Mouse (Mus musculus): ENCODE data around the gene Cd86. TPM values are rescaled to one million over a fixed set of nuclear protein-coding genes. Genes with fewer than 3 reads are reported as not detected.

The Cd86 gene
- polyA plus RNA-seq (2014; fragmentation: Illumina TruSeq; extraction: RNeasy Lipid Tissue Mini Kit (QIAGEN cat#74804); ENCODE audit: low read depth, low replicate concordance) = 2.0 TPM

GRCm38 (mm10) chr16:36665782-36666181, at the start of gene Cd86:
Gene Cd86, minus strand, starts transcription at chr16:36666081.

GRCm38 (mm10) chr16:36693818-36694413, 28.0 kb upstream of the Cd86 start, which contains the start of gene Ildr1:
Gene Ildr1, plus strand, starts transcription at chr16:36693978.

GRCm38 (mm10) chr16:36561386-36562338, 104.2 kb downstream of the Cd86 start, which contains the start of gene Casr:
Gene Casr, minus strand, starts transcription at chr16:36562141.

Other genes with a start within 250 kb of the Cd86 start
- not detected for gene Stfa3, start 210.7 kb downstream of the Cd86 start, polyA plus RNA-seq (2014; fragmentation: Illumina TruSeq; extraction: RNeasy Lipid Tissue Mini Kit (QIAGEN cat#74804); ENCODE audit: low read depth, low replicate concordance)
- gene Casr, start 103.9 kb downstream of the Cd86 start, polyA plus RNA-seq (2014; fragmentation: Illumina TruSeq; extraction: RNeasy Lipid Tissue Mini Kit (QIAGEN cat#74804); ENCODE audit: low read depth, low replicate concordance) = not detected
- not detected for gene Ildr1, start 27.9 kb upstream of the Cd86 start, polyA plus RNA-seq (2014; fragmentation: Illumina TruSeq; extraction: RNeasy Lipid Tissue Mini Kit (QIAGEN cat#74804); ENCODE audit: low read depth, low replicate concordance)
- 5.2 TPM for gene Slc15a2, start 118.9 kb upstream of the Cd86 start, polyA plus RNA-seq (2014; fragmentation: Illumina TruSeq; extraction: RNeasy Lipid Tissue Mini Kit (QIAGEN cat#74804); ENCODE audit: low read depth, low replicate concordance)
- gene Iqcb1, start 162.3 kb upstream of the Cd86 start, polyA plus RNA-seq (2014; fragmentation: Illumina TruSeq; extraction: RNeasy Lipid Tissue Mini Kit (QIAGEN cat#74804); ENCODE audit: low read depth, low replicate concordance) = 17.7 TPM
- 1.8 TPM for gene Eaf2, start 208.9 kb upstream of the Cd86 start, polyA plus RNA-seq (2014; fragmentation: Illumina TruSeq; extraction: RNeasy Lipid Tissue Mini Kit (QIAGEN cat#74804); ENCODE audit: low read depth, low replicate concordance)
- gene Golgb1, start 209.1 kb upstream of the Cd86 start, polyA plus RNA-seq (2014; fragmentation: Illumina TruSeq; extraction: RNeasy Lipid Tissue Mini Kit (QIAGEN cat#74804); ENCODE audit: low read depth, low replicate concordance) = 29.6 TPM

Data from heart, adult 10 weeks (tissue).